Mouse (Mus musculus) adrenal gland, adult 10 weeks (tissue): ENCODE measurements around the gene Tekt2. TPM values are rescaled to one million over a fixed set of nuclear protein-coding genes. Genes with fewer than 3 reads are reported as not detected.

Experiments
- polyA plus RNA-seq: library from polyadenylated mRNA; stranded (reverse); fragments of 350-450 nt; fragmentation: Illumina TruSeq; extraction: RNeasy Lipid Tissue Mini Kit (QIAGEN cat#74804); gene quantifications from one replicate; pipeline ENCODE4 v1.2.3, GENCODE M21; 2014; ENCODE audit warnings: low read depth, low replicate concordance

Gene Tekt2
- not detected for polyA plus RNA-seq

GRCm38 (mm10) chr4:126325281-126325861, at the start of gene Tekt2:
Gene Tekt2, minus strand, starts transcription at chr4:126325688.

GRCm38 (mm10) chr4:126321111-126321853, 4.2 kb downstream of the Tekt2 start, which contains the start of gene Adprhl2:
Gene Adprhl2, minus strand, starts transcription at chr4:126321703.

GRCm38 (mm10) chr4:126286492-126286891, 39.0 kb downstream of the Tekt2 start, which contains the start of gene Col8a2:
Gene Col8a2, plus strand, starts transcription at chr4:126286793.

Other genes starting within 250 kb of the Tekt2 start
- 4.2 TPM for gene Lsm10, start 229.1 kb downstream of the Tekt2 start, polyA plus RNA-seq
- 3.4 TPM for gene Stk40, start 221.7 kb downstream of the Tekt2 start, polyA plus RNA-seq
- not detected for gene Eva1b, start 177.9 kb downstream of the Tekt2 start, polyA plus RNA-seq
- gene Sh3d21, start 162.2 kb downstream of the Tekt2 start, polyA plus RNA-seq = 0.82 TPM
- 247 TPM for gene Thrap3, start 122.9 kb downstream of the Tekt2 start, polyA plus RNA-seq
- gene Map7d1, start 69.3 kb downstream of the Tekt2 start, polyA plus RNA-seq = 2.3 TPM
- gene Trappc3, start 63.4 kb downstream of the Tekt2 start, polyA plus RNA-seq = 49.5 TPM
- 1.4 TPM for gene Col8a2, start 38.9 kb downstream of the Tekt2 start, polyA plus RNA-seq
- not detected for gene Adprhl2, start 4.0 kb downstream of the Tekt2 start, polyA plus RNA-seq
- 17.6 TPM for gene Ago3, start 103.9 kb upstream of the Tekt2 start, polyA plus RNA-seq
- gene Ago1, start 142.9 kb upstream of the Tekt2 start, polyA plus RNA-seq = 24.9 TPM
- gene Ago4, start 207.8 kb upstream of the Tekt2 start, polyA plus RNA-seq = 9.0 TPM
- 1.3 TPM for gene Clspn, start 231.2 kb upstream of the Tekt2 start, polyA plus RNA-seq